Mouse (Mus musculus) heart, embryonic 11.5 days (tissue): ENCODE measurements around the gene Padi1. TPM values are rescaled to one million over a fixed set of nuclear protein-coding genes. Genes with fewer than 3 reads are reported as not detected.
A peak's percentile ranks its signal among the peaks of the same experiment; 100 is the strongest.

Experiments used
- ATAC-seq: fragments of 200-750 bp; cut with Nextera tagmentation; replicated peaks from 2 replicates; pipeline ENCODE4 v1.8.0; 2017; ENCODE audit warnings: moderate library complexity; ENCODE audit not compliant: insufficient number of reproducible peaks, low FRiP score, low TSS enrichment
- H3K27ac ChIP-seq: fragments of 300-500 bp; sonication (generic); 2 replicates; pipeline ENCODE4 v1.5.1; 2014; ENCODE audit warnings: mild to moderate bottlenecking, low read depth, low read length
- H3K27me3 ChIP-seq: fragments of 300-500 bp; sonication (generic); 2 replicates; pipeline ENCODE4 v1.6.1; 2014; ENCODE audit warnings: mild to moderate bottlenecking, low read length, mixed read lengths; ENCODE audit not compliant: control insufficient read depth, insufficient read depth
- H3K36me3 ChIP-seq: fragments of 300-500 bp; sonication (generic); 2 replicates; pipeline ENCODE4 v1.6.1; 2014; ENCODE audit warnings: mild to moderate bottlenecking, low read length, moderate library complexity, mixed read lengths; ENCODE audit not compliant: control insufficient read depth, insufficient read depth
- H3K4me1 ChIP-seq: fragments of 300-500 bp; sonication (generic); 2 replicates; pipeline ENCODE4 v1.6.1; 2014; ENCODE audit warnings: low read length; ENCODE audit not compliant: control insufficient read depth, insufficient read depth
- H3K4me2 ChIP-seq: fragments of 300-500 bp; sonication (generic); 2 replicates; pipeline ENCODE4 v1.6.1; 2014; ENCODE audit warnings: mild to moderate bottlenecking, moderate library complexity
- H3K4me3 ChIP-seq: fragments of 300-500 bp; sonication (generic); 2 replicates; pipeline ENCODE4 v1.5.1; 2014; ENCODE audit warnings: low read depth, low read length
- H3K9ac ChIP-seq: fragments of 300-500 bp; sonication (generic); 2 replicates; pipeline ENCODE4 v1.6.1; 2014; ENCODE audit warnings: mild to moderate bottlenecking, low read depth, low read length, moderate library complexity
- H3K9me3 ChIP-seq: fragments of 300-500 bp; sonication (generic); replicated peaks from 2 replicates; pipeline ENCODE4 v1.6.1; 2016; ENCODE audit warnings: low read length; ENCODE audit not compliant: control insufficient read depth
- WGBS: fragments of 180-500 bp; shearing (Covaris S2); extraction: QIAGEN DNeasy Blood & Tissue Kit; methylation state at CpG from one replicate; pipeline ENCODE4 v1.1.7; 2014; ENCODE audit not compliant: insufficient replicate concordance; 5-methylcytosine and 5-hydroxymethylcytosine counted together
- polyA plus RNA-seq: library from polyadenylated mRNA; unstranded; fragments of >200 nt; fragmentation: Nextera tagmentation; extraction: Ambion mirVana; gene quantifications from 2 replicates; pipeline ENCODE4 v1.2.1, GENCODE M21; 2014

Padi1 gene
- polyA plus RNA-seq, 1 experiment from 2014 or later = 0.19 TPM

DNA sequence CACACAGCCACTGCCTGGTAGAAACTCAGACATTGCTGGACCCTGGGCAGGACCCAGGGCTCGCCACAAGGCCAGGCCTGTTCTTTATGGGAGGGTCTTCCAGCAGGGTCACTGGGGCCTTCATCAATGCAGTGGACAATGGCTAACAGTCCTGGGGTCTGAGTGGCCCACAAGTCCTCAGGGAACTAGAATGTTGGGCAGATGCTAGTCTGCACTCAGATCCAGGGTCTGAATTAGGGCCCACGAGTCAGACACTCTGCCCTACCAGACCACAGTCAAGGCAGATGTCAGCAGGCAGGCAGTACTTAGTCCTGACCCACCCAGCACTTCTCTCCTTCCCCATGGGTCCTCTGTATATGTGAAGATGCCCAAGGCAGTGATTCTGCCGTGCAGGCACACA is 25.8 kb upstream of the Padi1 start:
- no peak overlapping the region for H3K4me3 ChIP-seq
- no peaks in the 10 kb centered on the region for H3K36me3 ChIP-seq
- H3K4me1 ChIP-seq = peaks cover 11% of the 10 kb centered on the region
- H3K4me2 ChIP-seq = no peak overlapping the region
- ATAC-seq = no peak
- H3K9ac ChIP-seq = no peak overlapping the region
- 86% methylated on average over 3 of the region's 3 CpGs for WGBS
- no peak overlapping the region for H3K27ac ChIP-seq
- H3K9me3 ChIP-seq = 0 out of 2 replicates have a peak, but pooled peaks cover 2% of the 10 kb centered on the region
- peaks cover 5% of the 10 kb centered on the region; the same call in 1 of the 2 replicates for H3K27me3 ChIP-seq

DNA sequence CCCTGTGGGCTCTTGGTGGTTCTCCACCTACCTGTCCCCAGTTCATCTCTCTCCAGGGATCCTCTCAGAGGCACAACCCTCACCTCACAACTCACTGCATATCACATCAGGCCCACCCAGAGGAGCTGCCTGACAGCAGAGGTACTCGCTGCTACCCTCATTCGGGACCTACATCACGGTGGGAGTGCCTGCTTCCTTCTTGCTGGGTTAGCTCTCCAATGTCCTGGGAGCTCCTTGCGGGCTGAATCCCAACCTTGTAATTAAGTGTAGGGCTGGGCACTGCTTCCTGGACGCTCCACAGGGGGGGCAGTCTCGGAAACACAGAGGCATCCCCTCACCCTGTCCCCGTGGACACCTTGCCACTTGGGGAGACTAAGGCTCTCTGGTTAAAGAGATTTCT is 25.3 kb upstream of the Padi1 start:
- Histone ChIP-seq H3K27me3 (peaks cover 5% of the 10 kb centered on the region; the same call in 1 of the 2 replicates), H3K4me3 (no peak overlapping the region), H3K27ac (no peak overlapping the region), H3K36me3 (no peaks in the 10 kb centered on the region), H3K4me2 (no peak overlapping the region), H3K9ac (no peak overlapping the region), H3K4me1 (peaks cover 11% of the 10 kb centered on the region), H3K9me3 (0 out of 2 replicates have a peak, but pooled peaks cover 2% of the 10 kb centered on the region)
- WGBS = 73% methylated on average over 7 of the region's 7 CpGs
- ATAC-seq = no peak

DNA sequence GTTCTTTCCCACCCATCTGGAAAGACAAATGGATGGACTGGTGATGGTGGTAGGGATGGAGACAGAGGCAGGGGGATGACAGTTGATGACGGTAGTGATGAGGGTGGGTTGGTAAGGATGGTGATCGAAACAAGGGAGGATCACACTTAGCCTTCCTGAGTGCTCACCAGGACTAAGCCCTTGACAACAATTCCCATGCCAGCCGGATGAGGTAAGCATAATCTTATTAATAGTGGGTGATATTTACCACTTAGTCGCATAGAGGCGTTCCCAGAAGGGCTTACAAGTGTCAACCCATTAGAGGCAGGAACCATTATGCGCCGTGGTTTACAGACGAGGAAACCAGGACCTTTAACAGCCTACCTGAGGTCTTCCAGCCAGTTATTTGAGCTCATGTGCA is 24.4 kb upstream of the Padi1 start:
- no peak for ATAC-seq
- Histone ChIP-seq H3K4me2 (no peak overlapping the region), H3K27me3 (peaks cover 5% of the 10 kb centered on the region; the same call in 1 of the 2 replicates), H3K4me3 (no peak overlapping the region), H3K9ac (no peak overlapping the region), H3K9me3 (0 out of 2 replicates have a peak, but pooled peaks cover 2% of the 10 kb centered on the region), H3K36me3 (no peaks in the 10 kb centered on the region), H3K4me1 (peaks cover 11% of the 10 kb centered on the region), H3K27ac (no peak overlapping the region)
- 82% methylated on average over 8 of the region's 8 CpGs for WGBS

DNA sequence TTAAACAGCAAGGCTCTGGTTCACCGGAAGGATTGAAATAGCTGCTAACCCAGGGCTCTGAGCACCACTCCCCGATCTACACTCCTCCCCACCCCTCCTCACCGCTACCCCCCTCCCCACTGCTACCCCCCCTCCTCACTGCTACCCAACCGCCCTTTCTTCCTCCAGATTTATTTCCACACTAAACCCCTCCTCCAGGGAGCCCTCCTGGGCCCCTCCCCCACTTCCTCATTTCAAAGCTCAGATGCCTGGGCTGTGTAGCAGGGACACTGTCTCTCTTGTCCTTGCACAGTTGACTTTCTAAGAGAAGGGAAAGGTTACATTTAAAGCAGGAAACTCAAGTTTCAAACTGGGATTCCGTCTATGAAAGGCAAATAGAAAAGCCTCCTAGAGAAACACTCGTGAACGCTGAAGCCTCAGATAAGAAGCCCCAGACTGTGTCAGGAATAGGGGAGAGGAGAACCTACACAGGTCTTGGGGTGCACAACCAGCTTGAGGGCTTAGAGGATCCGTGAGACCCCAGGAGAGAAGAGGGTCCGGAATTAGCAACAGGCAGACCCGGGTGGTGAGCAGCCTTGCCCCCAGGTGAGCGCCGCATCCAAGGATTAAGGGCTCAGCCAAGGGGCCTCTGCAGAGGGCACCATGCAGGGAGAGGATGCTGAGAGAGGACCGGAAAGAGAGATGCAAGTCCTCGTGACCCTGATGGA is 23.1 kb upstream of the Padi1 start:
- Histone ChIP-seq H3K36me3 (no peaks in the 10 kb centered on the region), H3K4me2 (peak overlapping the region; percentile 41), H3K27me3 (peaks cover 5% of the 10 kb centered on the region; the same call in 1 of the 2 replicates), H3K27ac (no peak overlapping the region), H3K9me3 (no peaks in the 10 kb centered on the region), H3K4me1 (peaks cover 11% of the 10 kb centered on the region), H3K9ac (no peak overlapping the region; the same call in 1 of the 2 replicates), H3K4me3 (0 out of 2 replicates have a peak overlapping the region, but pooled peaks have one; percentile 1)
- no peak for ATAC-seq
- 3% methylated on average over 14 of the region's 14 CpGs for WGBS

DNA sequence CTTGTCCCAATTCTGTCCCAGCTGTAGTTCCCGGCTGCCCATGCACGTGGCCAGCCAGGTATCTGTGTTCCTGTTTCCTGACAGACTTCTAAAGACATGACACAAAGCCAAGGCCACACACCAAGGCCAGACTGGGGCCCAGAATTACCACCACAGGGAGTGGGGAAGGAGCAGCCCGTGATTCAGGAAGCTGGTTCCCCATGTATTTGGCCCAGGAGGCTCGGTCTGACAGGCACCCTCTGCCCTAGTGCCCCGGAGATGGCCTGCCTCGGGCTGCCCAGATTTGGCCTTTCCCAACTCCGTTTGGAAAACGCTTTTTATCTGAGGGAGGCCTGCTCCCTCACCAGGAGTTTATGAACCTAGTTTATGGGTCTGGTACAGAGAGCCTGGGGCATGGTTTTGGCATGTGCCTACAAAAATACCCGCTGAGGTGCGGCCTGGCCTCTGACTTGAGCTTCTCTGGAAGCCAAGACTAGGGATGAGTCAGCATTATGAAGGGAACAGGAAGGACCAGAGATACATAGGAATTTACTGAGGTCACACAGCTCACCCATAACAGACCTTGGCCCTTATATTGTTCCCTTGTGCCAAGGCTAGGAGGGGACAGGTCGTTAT is 16.6 kb upstream of the Padi1 start:
- H3K9ac ChIP-seq = no peak overlapping the region
- 72% methylated on average over 11 of the region's 11 CpGs for WGBS
- H3K36me3 ChIP-seq = no peaks in the 10 kb centered on the region

DNA sequence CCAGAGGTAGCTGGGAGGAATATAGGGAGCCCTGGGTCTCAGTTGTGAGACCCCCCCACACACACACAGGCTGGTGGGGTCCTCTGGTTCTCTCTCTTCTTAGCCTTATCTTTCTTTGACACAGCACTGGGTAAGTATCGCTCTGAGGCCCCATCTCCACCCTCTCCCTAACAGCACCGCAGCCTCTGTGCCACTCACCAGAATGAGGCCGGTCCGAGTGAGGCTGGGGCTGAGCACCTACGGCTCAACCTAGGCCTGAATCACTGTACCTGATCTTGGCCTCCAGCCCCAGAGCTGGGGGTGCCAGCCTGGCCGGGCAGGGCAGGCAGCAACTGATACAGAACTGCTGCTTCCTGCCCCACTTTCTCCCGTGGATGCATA is 15.2 kb upstream of the Padi1 start:
- Histone ChIP-seq H3K27me3 (peaks cover 3% of the 10 kb centered on the region; the same call in 1 of the 2 replicates), H3K4me1 (peaks cover 12% of the 10 kb centered on the region), H3K9ac (peak overlapping the region; percentile 2; the same call in 1 of the 2 replicates), H3K36me3 (no peaks in the 10 kb centered on the region), H3K4me2 (peak overlapping the region; percentile 42), H3K9me3 (no peaks in the 10 kb centered on the region), H3K4me3 (no peak overlapping the region), H3K27ac (peak overlapping the region; percentile 51)
- 60% methylated on average over 7 of the region's 7 CpGs for WGBS
- ATAC-seq = peak; percentile 83

More for the DNA sequence above, 16.6 kb upstream of the Padi1 start:
- Histone ChIP-seq H3K9me3 (no peaks in the 10 kb centered on the region), H3K4me1 (peaks cover 12% of the 10 kb centered on the region), H3K4me2 (no peak overlapping the region), H3K4me3 (no peak overlapping the region), H3K27me3 (peaks cover 3% of the 10 kb centered on the region; the same call in 1 of the 2 replicates), H3K27ac (no peak overlapping the region)
- no peak for ATAC-seq

DNA sequence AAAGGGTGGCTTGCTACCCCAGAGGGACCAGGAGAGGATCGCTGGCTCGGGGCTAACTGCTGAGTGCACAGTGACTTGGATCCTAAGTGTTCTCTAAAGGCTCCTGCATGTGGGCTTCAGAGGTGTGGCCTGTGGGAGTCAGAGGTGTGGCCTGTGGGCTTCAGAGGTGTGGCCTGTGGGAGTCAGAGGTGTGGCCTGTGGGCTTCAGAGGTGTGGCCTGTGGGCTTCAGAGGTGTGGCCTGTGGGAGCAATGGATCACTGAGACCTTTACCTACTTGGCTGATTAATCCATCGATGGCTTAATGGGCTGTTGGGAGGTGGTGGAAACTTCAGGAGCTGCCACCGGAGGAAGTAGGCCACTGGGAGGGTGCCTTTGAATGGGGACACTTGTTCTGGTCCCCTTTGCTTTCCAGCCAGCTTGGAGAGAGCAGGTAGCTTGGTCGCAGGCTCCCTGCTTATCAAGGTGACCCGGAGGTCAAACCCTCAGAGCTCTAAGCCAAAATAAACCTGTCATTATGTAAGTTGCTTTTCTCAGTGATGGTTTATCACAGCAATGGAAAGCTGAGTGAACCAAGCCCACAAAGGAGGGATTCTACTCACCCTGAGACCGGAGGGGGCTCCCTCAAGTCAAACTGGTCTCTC is 14.7 kb upstream of the Padi1 start:
- peak; percentile 80 for ATAC-seq
- H3K9me3 ChIP-seq = no peaks in the 10 kb centered on the region
- peaks cover 3% of the 10 kb centered on the region; the same call in 1 of the 2 replicates for H3K27me3 ChIP-seq
- 30% methylated on average over 7 of the region's 7 CpGs for whole genome bisulfite sequencing
- no peak overlapping the region for H3K9ac ChIP-seq
- peaks cover 12% of the 10 kb centered on the region for H3K4me1 ChIP-seq
- H3K4me2 ChIP-seq = peak overlapping the region; percentile 42
- H3K4me3 ChIP-seq = no peak overlapping the region
- no peaks in the 10 kb centered on the region for H3K36me3 ChIP-seq
- H3K27ac ChIP-seq = peak overlapping the region; percentile 51

DNA sequence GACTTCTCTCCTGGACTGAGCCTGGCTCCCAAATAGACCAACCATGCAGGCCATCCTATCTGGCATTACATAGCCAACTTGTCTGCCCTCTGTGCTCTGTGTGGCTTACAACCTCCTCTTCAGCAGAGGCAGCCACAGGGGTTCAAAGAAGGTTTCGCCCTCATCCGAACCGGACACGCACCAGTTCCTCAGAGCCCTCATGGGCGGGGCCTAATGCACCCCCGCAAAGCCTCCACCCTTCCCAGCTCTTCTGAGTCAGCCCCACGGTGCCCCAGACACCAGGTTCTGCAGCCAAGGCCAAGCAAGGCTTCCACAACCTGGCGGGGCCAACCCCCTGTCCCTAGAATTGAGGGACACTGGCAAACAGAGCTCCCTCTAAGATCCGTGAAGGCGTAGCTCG is 13.7 kb upstream of the Padi1 start:
- H3K4me2 ChIP-seq = no peak overlapping the region
- no peaks in the 10 kb centered on the region for H3K36me3 ChIP-seq
- 84% methylated on average over 11 of the region's 11 CpGs for whole genome bisulfite sequencing
- no peak overlapping the region for H3K27ac ChIP-seq
- H3K4me3 ChIP-seq = no peak overlapping the region
- peaks cover 3% of the 10 kb centered on the region; the same call in 1 of the 2 replicates for H3K27me3 ChIP-seq
- no peak for ATAC-seq
- H3K9ac ChIP-seq = no peak overlapping the region
- H3K4me1 ChIP-seq = peaks cover 14% of the 10 kb centered on the region
- no peaks in the 10 kb centered on the region for H3K9me3 ChIP-seq
